Mouse (Mus musculus): ENCODE results near the gene Ltbp3.

DNA sequence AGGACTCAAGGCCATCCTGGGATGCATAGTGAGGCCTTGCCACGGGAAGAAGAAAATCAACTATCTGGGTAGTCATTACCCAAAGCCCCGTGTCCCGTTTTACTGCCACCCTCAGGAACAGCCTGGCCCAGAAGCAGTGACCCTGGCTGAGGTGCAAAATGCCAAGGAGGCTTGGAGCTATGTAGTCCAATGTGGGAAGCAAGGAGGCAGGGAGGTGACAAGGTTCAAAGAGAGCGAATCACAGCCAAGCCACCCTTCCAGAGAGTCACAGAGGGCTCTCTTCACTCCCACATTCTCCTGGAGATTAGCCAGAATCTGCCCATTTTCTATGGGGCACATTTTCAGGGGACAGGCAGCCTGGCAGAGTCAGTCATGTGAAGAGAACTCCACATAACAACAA lies 26.6 kb downstream of the Ltbp3 start:
- TF ChIP-seq POLR2A (IDR thresholded peaks at IDR 0.05; ENCODE audit: borderline replicate concordance, low read depth, low read length), result no peak
- TF ChIP-seq CTCF (IDR thresholded peaks at IDR 0.05; ENCODE audit: low read depth, low read length), result no peak

Data from bone marrow macrophage, adult 2 months (primary cell).